Mouse (Mus musculus) C2C12 (cell line): ENCODE measurements around the gene Kbtbd4.

Experiments used
- CEBPB ChIP-seq: IDR thresholded peaks from one replicate; pipeline ENCODE4 v1.6.1; 2011; ENCODE audit warnings: low read depth, mild to moderate bottlenecking, control low read depth, moderate library complexity
- CTCF ChIP-seq: IDR thresholded peaks from one replicate; pipeline ENCODE4 v1.5.1; 2011; ENCODE audit not compliant: control insufficient read depth, insufficient read depth, insufficient read length
- MAX ChIP-seq: IDR thresholded peaks from one replicate; pipeline ENCODE4 v1.6.1; 2011; ENCODE audit warnings: mild to moderate bottlenecking, control low read depth

GRCm38 (mm10) chr2:90921178-90921577, 16.6 kb downstream of the Kbtbd4 start:
- no peak for TF ChIP-seq CTCF
- TF ChIP-seq MAX, result no peak
- TF ChIP-seq CEBPB, result no peak
